Mouse (Mus musculus) cortical plate, adult 2 months (tissue): ENCODE measurements at regions not wholly inside any gene's neighbourhood (a gene's known extent, or its start where the extent isn't known, plus 50 kb on each side); places are given as distances from the start of the nearest gene placed in this dataset.

Experiments
- H3K27ac ChIP-seq: fragments of 200-500 bp; 2 replicates; pipeline ENCODE4 v1.5.1; 2012; ENCODE audit warnings: low read length, control low read depth, inconsistent platforms; ENCODE audit not compliant: insufficient read depth
- H3K4me1 ChIP-seq: fragments of 200-500 bp; 2 replicates; pipeline ENCODE4 v1.6.1; 2011; ENCODE audit warnings: low read length; ENCODE audit not compliant: control insufficient read depth, insufficient read depth
- H3K4me3 ChIP-seq: fragments of 200-500 bp; 2 replicates; pipeline ENCODE4 v1.5.1; 2011; ENCODE audit warnings: mild to moderate bottlenecking, low read length, control low read depth; ENCODE audit not compliant: insufficient read depth
- CTCF ChIP-seq: fragments of 200-500 bp; IDR thresholded peaks from 2 replicates; pipeline ENCODE4 v1.5.1; 2011; ENCODE audit warnings: mild to moderate bottlenecking, control low read depth, low read length; ENCODE audit not compliant: insufficient read depth; ENCODE audit errors: extremely low read depth
- POLR2A ChIP-seq: fragments of 200-500 bp; IDR thresholded peaks from 2 replicates; pipeline ENCODE4 v1.6.1; 2011; ENCODE audit warnings: mild to moderate bottlenecking, low read length, control low read depth; ENCODE audit not compliant: insufficient read depth; ENCODE audit errors: extremely low read depth

- H3K4me1 ChIP-seq: peaks cover 9% of the 10 kb centered on the region; the same call in 1 of the 2 replicates
- peak overlapping the region; percentile 21; the same call in 1 of the 2 replicates for H3K27ac ChIP-seq
- TF ChIP-seq POLR2A: no peak
- TF ChIP-seq CTCF: no peak
- H3K4me3 ChIP-seq: no peak overlapping the region
Measured at GRCm38 (mm10) chr12:105092730-105093440, 52.9 kb upstream of the Tcl1b2 start.

GRCm38 (mm10) chr12:105093509-105093908 is 52.3 kb upstream of the Tcl1b2 start:
- Histone ChIP-seq H3K4me3 (no peak overlapping the region), H3K27ac (no peak overlapping the region), H3K4me1 (peaks cover 9% of the 10 kb centered on the region; the same call in 1 of the 2 replicates)
- TF ChIP-seq POLR2A (no peak), CTCF (no peak)
